Mouse (Mus musculus) forebrain, embryonic 12.5 days (tissue): ENCODE measurements at regions not wholly inside any gene's neighbourhood (a gene's known extent, or its start where the extent isn't known, plus 50 kb on each side); places are given as distances from the start of the nearest gene placed in this dataset.

Source experiments
- ATAC-seq: fragments of 200-750 bp; cut with Nextera tagmentation; 2 replicates; pipeline ENCODE4 v1.8.0; 2017; ENCODE audit warnings: moderate TSS enrichment; ENCODE audit not compliant: low FRiP score
- H3K27ac ChIP-seq: fragments of 300-500 bp; sonication (generic); 2 replicates; pipeline ENCODE4 v1.5.1; 2016; ENCODE audit warnings: mild to moderate bottlenecking
- H3K27me3 ChIP-seq: fragments of 300-500 bp; sonication (generic); 2 replicates; pipeline ENCODE4 v1.6.1; 2016; ENCODE audit warnings: mild to moderate bottlenecking
- H3K36me3 ChIP-seq: fragments of 300-500 bp; sonication (generic); replicated peaks from 2 replicates; pipeline ENCODE4 v1.6.1; 2016; ENCODE audit warnings: mild to moderate bottlenecking
- H3K4me1 ChIP-seq: fragments of 300-500 bp; sonication (generic); 2 replicates; pipeline ENCODE4 v1.6.1; 2016
- H3K4me2 ChIP-seq: fragments of 300-500 bp; sonication (generic); 2 replicates; pipeline ENCODE4 v1.6.1; 2016; ENCODE audit warnings: mild to moderate bottlenecking, moderate library complexity
- H3K4me3 ChIP-seq: fragments of 300-500 bp; sonication (generic); replicated peaks from 2 replicates; pipeline ENCODE4 v1.5.1; 2016; ENCODE audit warnings: mild to moderate bottlenecking
- H3K9ac ChIP-seq: fragments of 300-500 bp; sonication (generic); 2 replicates; pipeline ENCODE4 v1.6.1; 2016; ENCODE audit warnings: mild to moderate bottlenecking
- H3K9me3 ChIP-seq: fragments of 300-500 bp; sonication (generic); 2 replicates; pipeline ENCODE4 v1.6.1; 2016
- WGBS: fragments of 180-500 bp; shearing (Covaris S2); methylation state at CpG from one replicate; pipeline ENCODE4 v1.1.7; 2016; 5-methylcytosine and 5-hydroxymethylcytosine counted together

DNA sequence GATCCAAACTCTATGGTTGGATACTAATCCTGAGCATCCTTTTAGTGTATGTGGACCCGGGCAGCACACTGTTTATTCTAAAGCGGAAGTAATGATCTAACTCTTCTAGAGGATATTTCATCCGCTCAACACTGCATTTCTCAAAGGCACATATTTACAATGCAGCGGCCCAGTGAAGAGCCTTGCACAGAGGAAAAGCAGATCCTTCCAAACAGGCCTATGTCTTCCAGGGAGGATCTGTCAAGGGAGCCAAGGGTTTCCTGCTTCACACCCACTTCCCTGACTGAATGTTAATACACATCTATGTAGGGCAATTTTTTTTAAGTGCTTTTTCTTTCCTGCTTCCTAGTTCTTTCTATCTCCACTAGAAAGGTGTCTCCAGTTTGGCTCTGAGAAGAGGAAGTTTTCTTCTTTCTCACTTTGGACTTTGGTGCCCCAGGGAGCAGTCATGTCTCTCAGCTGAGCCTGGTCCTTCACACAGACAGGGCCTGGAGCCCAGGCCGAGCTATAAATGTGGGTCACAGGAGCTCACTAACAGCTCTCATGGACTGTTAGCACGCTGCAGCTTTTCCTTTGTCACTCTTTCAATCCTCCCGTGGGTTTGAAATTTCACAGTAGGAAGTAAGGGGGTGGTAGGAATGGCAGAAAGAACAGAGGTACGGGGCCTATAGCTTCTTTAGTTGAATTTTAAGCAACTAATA is 323.2 kb upstream of the Smim15 start:
- Histone ChIP-seq H3K4me2 (no peak overlapping the region), H3K9ac (no peak overlapping the region), H3K9me3 (no peaks in the 10 kb centered on the region), H3K27me3 (no peaks in the 10 kb centered on the region), H3K4me3 (no peak overlapping the region), H3K4me1 (peaks cover 7% of the 10 kb centered on the region), H3K36me3 (0 out of 2 replicates have a peak, but pooled peaks cover 3% of the 10 kb centered on the region), H3K27ac (no peak overlapping the region)
- no peak for ATAC-seq
- 84% methylated on average over 8 of the region's 8 CpGs for WGBS

DNA sequence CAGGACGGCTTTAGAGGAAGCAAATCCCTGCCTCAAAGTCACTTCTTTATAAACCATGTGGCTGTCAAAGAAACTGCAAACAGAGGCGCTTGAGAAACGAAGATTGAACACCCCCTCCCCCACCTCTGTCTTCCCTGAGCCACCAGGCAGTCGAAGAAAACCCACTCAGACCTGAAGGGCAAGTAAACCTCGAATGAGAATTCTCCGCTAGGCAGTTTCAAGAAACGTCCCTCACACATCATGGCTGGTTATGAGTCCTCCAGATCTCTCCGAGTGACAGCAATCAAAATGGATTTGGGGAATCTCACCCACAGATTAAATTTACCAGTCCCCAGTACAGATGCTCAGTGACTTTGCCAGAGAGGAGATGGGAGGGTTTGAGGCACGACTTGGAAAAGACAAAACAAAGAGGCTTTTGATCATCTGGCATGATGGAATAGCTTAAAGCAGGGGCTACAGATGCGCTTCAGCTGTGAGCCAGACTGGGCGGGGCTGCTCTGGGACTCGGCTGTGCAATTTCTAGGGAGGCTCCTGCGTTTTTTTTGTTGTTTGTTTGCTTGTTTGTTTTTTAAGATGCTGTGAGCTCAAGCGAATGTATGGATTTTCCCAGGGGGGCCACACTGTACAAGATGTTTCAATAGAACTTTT is 325.1 kb upstream of the Smim15 start:
- H3K36me3 ChIP-seq = no peaks in the 10 kb centered on the region

GRCm38 (mm10) chr13:107715616-107716015 is 328.6 kb upstream of the Smim15 start:
- ATAC-seq = no peak
- Histone ChIP-seq H3K27ac (no peak overlapping the region), H3K4me3 (no peak overlapping the region), H3K9me3 (no peaks in the 10 kb centered on the region), H3K4me1 (peaks cover 7% of the 10 kb centered on the region), H3K36me3 (no peaks in the 10 kb centered on the region), H3K27me3 (0 out of 2 replicates have a peak, but pooled peaks cover 2% of the 10 kb centered on the region), H3K9ac (no peak overlapping the region), H3K4me2 (no peak overlapping the region)
- WGBS = 94% methylated on average over 4 of the region's 4 CpGs

More for the DNA sequence above, 325.1 kb upstream of the Smim15 start:
- H3K9ac ChIP-seq = no peak overlapping the region
- H3K4me2 ChIP-seq = no peak overlapping the region
- ATAC-seq = no peak
- H3K4me3 ChIP-seq = no peak overlapping the region
- H3K4me1 ChIP-seq = peaks cover 7% of the 10 kb centered on the region
- H3K27ac ChIP-seq = no peak overlapping the region
- no peaks in the 10 kb centered on the region for H3K9me3 ChIP-seq
- WGBS = 47% methylated on average over 14 of the region's 14 CpGs
- H3K27me3 ChIP-seq = 0 out of 2 replicates have a peak, but pooled peaks cover under 1% of the 10 kb centered on the region

DNA sequence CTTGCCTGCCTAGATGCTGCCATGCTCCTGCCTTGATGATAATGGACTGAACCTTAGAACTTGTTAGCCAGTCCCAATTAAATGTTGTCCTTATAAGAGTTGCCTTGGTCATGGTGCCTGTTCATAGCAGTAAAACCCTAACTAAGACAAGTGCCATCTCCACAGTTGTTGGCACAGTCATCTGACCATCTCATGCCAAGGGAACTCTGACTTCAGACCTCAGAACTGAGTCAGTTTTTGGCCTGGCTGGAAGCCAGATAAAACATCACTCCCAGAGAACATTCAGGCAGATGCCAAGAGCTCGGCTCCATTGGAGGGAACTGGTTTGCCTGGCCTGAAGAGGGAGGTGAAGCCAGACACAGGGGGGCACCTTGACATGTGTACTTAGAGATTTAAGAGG is 330.2 kb upstream of the Smim15 start:
- 88% methylated on average over 1 of the region's 1 CpGs for WGBS
- no peak for ATAC-seq
- H3K4me1 ChIP-seq = peaks cover 3% of the 10 kb centered on the region
- 0 out of 2 replicates have a peak, but pooled peaks cover 2% of the 10 kb centered on the region for H3K27me3 ChIP-seq
- H3K27ac ChIP-seq = no peak overlapping the region
- no peak overlapping the region for H3K9ac ChIP-seq
- no peaks in the 10 kb centered on the region for H3K9me3 ChIP-seq
- no peaks in the 10 kb centered on the region for H3K36me3 ChIP-seq
- H3K4me3 ChIP-seq = no peak overlapping the region
- no peak overlapping the region for H3K4me2 ChIP-seq

DNA sequence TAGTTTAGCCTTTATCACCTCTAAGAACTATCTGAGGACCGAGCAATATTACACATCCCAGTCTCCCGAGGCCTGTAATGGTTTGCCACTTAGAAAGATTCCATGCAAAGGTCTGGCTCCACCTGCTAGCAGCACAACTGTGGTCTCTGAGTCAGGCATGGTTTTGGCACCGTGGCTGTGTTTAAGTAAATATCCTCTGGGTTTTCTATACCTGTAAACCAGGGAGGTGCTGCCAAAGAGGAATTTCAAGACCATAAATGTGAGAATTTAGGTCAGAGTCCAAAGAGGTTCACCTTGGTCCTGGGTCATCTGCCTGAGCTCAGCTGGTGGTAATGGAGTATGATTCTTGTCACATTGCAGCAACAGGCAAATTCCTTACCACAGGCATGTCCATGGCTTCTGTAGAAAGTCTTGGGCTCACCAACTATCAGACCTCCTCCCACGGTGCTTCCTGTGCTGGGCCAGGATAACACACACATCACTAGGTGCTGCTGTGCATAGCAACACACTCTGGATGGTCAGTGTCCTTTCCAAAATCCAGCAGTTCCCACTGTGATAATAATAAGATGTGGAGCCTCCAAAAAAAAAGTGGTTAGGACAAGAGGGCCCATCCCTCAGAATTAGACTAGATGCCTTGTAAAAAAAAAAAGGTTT is 332.8 kb upstream of the Smim15 start:
- Histone ChIP-seq H3K4me1 (no peaks in the 10 kb centered on the region), H3K9me3 (no peaks in the 10 kb centered on the region), H3K9ac (no peak overlapping the region), H3K36me3 (no peaks in the 10 kb centered on the region), H3K27me3 (0 out of 2 replicates have a peak, but pooled peaks cover 2% of the 10 kb centered on the region), H3K4me2 (no peak overlapping the region), H3K27ac (no peak overlapping the region), H3K4me3 (no peak overlapping the region)
- WGBS = 86% methylated on average over 4 of the region's 4 CpGs
- no peak for ATAC-seq

GRCm38 (mm10) chr13:107710368-107710767 is 333.9 kb upstream of the Smim15 start:
- Histone ChIP-seq H3K4me1 (no peaks in the 10 kb centered on the region), H3K9me3 (no peaks in the 10 kb centered on the region), H3K9ac (no peak overlapping the region), H3K4me3 (no peak overlapping the region), H3K36me3 (no peaks in the 10 kb centered on the region), H3K27ac (no peak overlapping the region), H3K4me2 (no peak overlapping the region), H3K27me3 (0 out of 2 replicates have a peak, but pooled peaks cover 2% of the 10 kb centered on the region)
- ATAC-seq = no peak
- WGBS = 89% methylated on average over 4 of the region's 4 CpGs

DNA sequence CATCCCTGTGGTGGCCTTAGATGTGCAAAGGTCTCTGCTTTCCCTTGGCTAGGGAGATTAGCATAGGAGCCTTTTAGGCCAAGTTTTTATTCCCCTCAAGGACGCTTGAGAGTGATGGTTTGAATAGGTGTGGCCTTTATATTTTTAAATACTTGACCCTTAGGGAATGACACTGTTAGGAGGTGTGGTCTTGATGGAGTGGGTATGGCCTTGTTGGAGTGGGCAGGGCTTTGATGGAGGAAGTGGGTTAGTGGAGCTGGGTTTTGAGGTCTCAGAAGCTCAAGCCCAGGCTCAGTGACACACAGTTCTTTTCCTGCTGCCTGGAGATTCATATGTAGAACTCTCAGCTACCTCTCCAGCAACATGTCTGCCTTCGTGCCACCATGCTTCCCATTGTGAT is 334.4 kb upstream of the Smim15 start:
- Histone ChIP-seq H3K9ac (no peak overlapping the region), H3K9me3 (no peaks in the 10 kb centered on the region), H3K27ac (no peak overlapping the region), H3K4me2 (no peak overlapping the region), H3K27me3 (0 out of 2 replicates have a peak, but pooled peaks cover 2% of the 10 kb centered on the region), H3K4me1 (no peaks in the 10 kb centered on the region), H3K4me3 (no peak overlapping the region), H3K36me3 (no peaks in the 10 kb centered on the region)
- ATAC-seq = no peak
- WGBS = 61% methylated on average over 2 of the region's 2 CpGs

GRCm38 (mm10) chr13:107703736-107704135 is 340.5 kb upstream of the Smim15 start:
- WGBS = 59% methylated on average over 7 of the region's 7 CpGs
- Histone ChIP-seq H3K27me3 (no peaks in the 10 kb centered on the region), H3K4me2 (no peak overlapping the region), H3K9ac (no peak overlapping the region), H3K4me3 (no peak overlapping the region), H3K36me3 (no peaks in the 10 kb centered on the region), H3K27ac (no peak overlapping the region), H3K4me1 (peaks cover 11% of the 10 kb centered on the region), H3K9me3 (no peaks in the 10 kb centered on the region)
- no peak for ATAC-seq

DNA sequence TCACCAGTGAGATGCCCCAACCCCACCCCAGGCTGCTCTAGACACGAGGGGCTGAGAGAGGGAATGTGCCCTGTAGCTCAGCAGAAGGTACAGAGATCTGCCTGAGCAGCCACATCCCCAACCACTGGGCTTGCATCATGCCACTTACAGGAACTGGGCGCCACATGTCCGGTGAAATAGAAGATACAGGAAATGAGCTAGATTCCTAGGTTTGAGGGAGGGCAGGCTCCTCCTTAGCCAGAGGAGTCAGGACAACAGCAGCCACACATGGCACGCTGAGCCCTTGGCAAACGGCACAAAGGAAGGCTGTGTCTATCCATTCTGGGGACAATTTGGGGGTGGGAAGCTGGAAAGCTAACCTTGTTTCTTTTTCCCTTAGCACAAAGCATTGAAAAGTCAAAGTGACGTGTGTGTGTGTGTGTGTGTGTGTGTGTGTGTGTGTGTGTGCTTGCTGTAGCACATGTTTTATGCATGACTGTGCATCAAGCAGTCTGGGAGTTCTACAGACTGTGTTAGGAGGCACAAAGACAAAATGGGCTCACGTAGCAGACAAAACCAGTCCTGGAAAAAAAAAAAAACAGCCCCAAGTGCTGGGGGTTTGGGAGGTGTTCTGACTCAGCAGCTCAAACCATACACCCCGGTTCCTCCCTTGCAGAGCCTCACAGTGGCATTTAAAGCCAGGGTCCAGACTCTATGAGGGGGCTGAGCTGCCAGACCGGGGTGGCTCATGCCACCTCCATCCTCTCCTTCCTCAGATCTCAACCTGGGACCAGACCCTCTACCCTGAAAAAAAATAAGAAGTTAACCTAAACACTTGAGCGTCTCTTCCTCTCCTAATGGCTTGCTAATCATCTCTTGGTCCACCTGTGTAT is 343.7 kb upstream of the Smim15 start:
- Histone ChIP-seq H3K4me1 (peaks cover 11% of the 10 kb centered on the region), H3K9ac (0 out of 2 replicates have a peak overlapping the region, but pooled peaks have one; percentile 12), H3K9me3 (no peaks in the 10 kb centered on the region), H3K27me3 (no peaks in the 10 kb centered on the region), H3K36me3 (no peaks in the 10 kb centered on the region), H3K27ac (no peak overlapping the region), H3K4me3 (no peak overlapping the region), H3K4me2 (no peak overlapping the region)
- 40% methylated on average over 10 of the region's 10 CpGs for WGBS
- peak; percentile 75; the same call in 1 of the 2 replicates for ATAC-seq

DNA sequence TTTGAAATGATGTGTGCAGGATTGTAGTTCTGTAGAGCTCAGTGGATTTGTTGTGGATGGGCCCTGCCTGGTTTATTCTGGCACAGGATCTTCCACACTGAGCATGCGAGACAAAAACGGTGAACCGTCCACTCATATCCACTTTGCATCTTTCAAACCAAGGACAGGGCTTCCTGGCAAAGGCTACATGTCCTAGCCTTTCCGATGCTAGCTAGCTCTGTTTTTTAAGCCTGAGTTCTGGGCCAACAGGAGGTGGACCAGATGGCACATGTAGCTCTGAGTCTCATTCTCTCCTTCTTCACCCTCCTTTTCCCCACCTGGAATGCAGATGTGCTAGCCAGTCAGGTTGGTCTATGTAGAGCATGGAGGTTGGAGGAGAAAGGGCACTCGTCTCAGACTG is 345.0 kb upstream of the Smim15 start:
- no peak overlapping the region for H3K9ac ChIP-seq
- ATAC-seq = no peak
- no peaks in the 10 kb centered on the region for H3K36me3 ChIP-seq
- H3K4me1 ChIP-seq = peaks cover 11% of the 10 kb centered on the region
- no peaks in the 10 kb centered on the region for H3K27me3 ChIP-seq
- H3K4me2 ChIP-seq = no peak overlapping the region
- H3K9me3 ChIP-seq = no peaks in the 10 kb centered on the region
- no peak overlapping the region for H3K27ac ChIP-seq
- H3K4me3 ChIP-seq = no peak overlapping the region
- WGBS = 95% methylated on average over 5 of the region's 5 CpGs

DNA sequence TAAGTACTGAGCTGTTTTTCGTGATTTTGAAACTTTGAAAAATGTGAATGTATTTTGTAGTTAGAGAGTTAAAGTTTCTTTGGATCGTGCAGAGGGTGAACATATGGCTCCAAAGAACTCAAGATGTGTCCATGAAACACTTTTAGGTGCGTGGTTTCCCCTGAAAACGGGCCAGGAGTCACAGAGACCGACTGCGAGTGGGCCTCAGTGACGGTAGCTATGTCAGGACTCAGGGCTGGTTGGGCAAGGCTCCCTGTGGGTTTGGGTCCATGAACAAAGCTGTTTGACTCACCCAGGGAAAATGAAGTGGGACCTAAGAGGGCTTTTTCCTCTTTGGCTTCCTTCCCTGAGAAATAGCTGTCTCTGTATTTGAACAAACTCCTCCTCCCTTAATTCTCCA is 345.9 kb upstream of the Smim15 start:
- 92% methylated on average over 7 of the region's 7 CpGs for WGBS
- H3K36me3 ChIP-seq = no peaks in the 10 kb centered on the region

More for the DNA sequence above, 345.9 kb upstream of the Smim15 start:
- Histone ChIP-seq H3K4me1 (peaks cover 11% of the 10 kb centered on the region), H3K4me2 (no peak overlapping the region), H3K9ac (no peak overlapping the region), H3K9me3 (no peaks in the 10 kb centered on the region), H3K4me3 (no peak overlapping the region), H3K27ac (no peak overlapping the region), H3K27me3 (no peaks in the 10 kb centered on the region)
- no peak for ATAC-seq
